Mouse (Mus musculus) kidney, embryonic 15.5 days (tissue): ENCODE results near the gene Pclo. TPM values are rescaled to one million over a fixed set of nuclear protein-coding genes. Genes with fewer than 3 reads are reported as not detected.
A peak's percentile ranks its signal among the peaks of the same experiment; 100 is the strongest.

ENCODE experiments used
- ATAC-seq: fragments of 200-750 bp; cut with Nextera tagmentation; replicated peaks from 2 replicates; pipeline ENCODE4 v1.8.0; 2017; ENCODE audit warnings: moderate TSS enrichment; ENCODE audit not compliant: low FRiP score
- H3K27ac ChIP-seq: fragments of 300-500 bp; sonication (generic); 2 replicates; pipeline ENCODE4 v1.5.1; 2015; ENCODE audit warnings: mild to moderate bottlenecking, inconsistent platforms
- H3K27me3 ChIP-seq: fragments of 300-500 bp; sonication (generic); 2 replicates; pipeline ENCODE4 v1.6.1; 2015; ENCODE audit warnings: inconsistent platforms
- H3K36me3 ChIP-seq: fragments of 300-500 bp; sonication (generic); 2 replicates; pipeline ENCODE4 v1.6.1; 2015; ENCODE audit warnings: inconsistent platforms
- H3K4me1 ChIP-seq: fragments of 300-500 bp; sonication (generic); 2 replicates; pipeline ENCODE4 v1.6.1; 2015; ENCODE audit warnings: inconsistent platforms
- H3K4me2 ChIP-seq: fragments of 300-500 bp; sonication (generic); 2 replicates; pipeline ENCODE4 v1.6.1; 2015; ENCODE audit warnings: moderate library complexity, mild to moderate bottlenecking, inconsistent platforms
- H3K4me3 ChIP-seq: fragments of 300-500 bp; sonication (generic); replicated peaks from 2 replicates; pipeline ENCODE4 v1.5.1; 2015; ENCODE audit warnings: mild to moderate bottlenecking, inconsistent platforms
- H3K9ac ChIP-seq: fragments of 300-500 bp; sonication (generic); 2 replicates; pipeline ENCODE4 v1.6.1; 2015; ENCODE audit warnings: mild to moderate bottlenecking, inconsistent platforms
- H3K9me3 ChIP-seq: fragments of 300-500 bp; sonication (generic); replicated peaks from 2 replicates; pipeline ENCODE4 v1.6.1; 2016; ENCODE audit warnings: inconsistent platforms
- WGBS: fragments of 180-500 bp; shearing (Covaris S2); methylation state at CpG from one replicate; pipeline ENCODE4 v1.1.7; 2015; ENCODE audit warnings: mixed read lengths; 5-methylcytosine and 5-hydroxymethylcytosine counted together
- polyA plus RNA-seq: library from polyadenylated mRNA; unstranded; fragments of >200 nt; fragmentation: Nextera tagmentation; extraction: Ambion mirVana; gene quantifications from 2 replicates; pipeline ENCODE4 v1.2.1, GENCODE M21; 2015

Gene Pclo
- polyA plus RNA-seq, 1 experiment from 2014 or later = 0.99 TPM

GRCm38 (mm10) chr5:14700900-14701299 is 186.2 kb downstream of the Pclo start:
- H3K4me3 ChIP-seq = no peak overlapping the region
- no peak overlapping the region for H3K4me2 ChIP-seq
- no peaks in the 10 kb centered on the region for H3K27me3 ChIP-seq
- H3K36me3 ChIP-seq = no peaks in the 10 kb centered on the region
- no peaks in the 10 kb centered on the region for H3K4me1 ChIP-seq
- H3K27ac ChIP-seq = no peak overlapping the region
- no peaks in the 10 kb centered on the region for H3K9me3 ChIP-seq
- ATAC-seq = no peak
- H3K9ac ChIP-seq = no peak overlapping the region

- no peaks in the 10 kb centered on the region for H3K27me3 ChIP-seq
- 22% methylated on average over 2 of the region's 2 CpGs for WGBS
- ATAC-seq = peak; percentile 85
These were observed 190.7 kb downstream of the Pclo start for GRCm38 (mm10) chr5:14705423-14705822.

GRCm38 (mm10) chr5:14707311-14707710 is 192.6 kb downstream of the Pclo start:
- no peak overlapping the region for H3K4me3 ChIP-seq
- 52% methylated on average over 4 of the region's 4 CpGs for WGBS
- no peak overlapping the region for H3K27ac ChIP-seq
- ATAC-seq = peak; percentile 71
- no peaks in the 10 kb centered on the region for H3K36me3 ChIP-seq
- no peaks in the 10 kb centered on the region for H3K27me3 ChIP-seq
- no peak overlapping the region for H3K4me2 ChIP-seq
- no peaks in the 10 kb centered on the region for H3K4me1 ChIP-seq
- H3K9me3 ChIP-seq = no peaks in the 10 kb centered on the region
- H3K9ac ChIP-seq = no peak overlapping the region

More at GRCm38 (mm10) chr5:14705423-14705822, 190.7 kb downstream of the Pclo start:
- Histone ChIP-seq H3K9me3 (no peaks in the 10 kb centered on the region), H3K27ac (no peak overlapping the region), H3K4me3 (no peak overlapping the region), H3K9ac (no peak overlapping the region), H3K36me3 (no peaks in the 10 kb centered on the region), H3K4me1 (no peaks in the 10 kb centered on the region), H3K4me2 (no peak overlapping the region)

- H3K27ac ChIP-seq = no peak overlapping the region
- no peaks in the 10 kb centered on the region for H3K36me3 ChIP-seq
- no peak overlapping the region for H3K4me3 ChIP-seq
- ATAC-seq = no peak
- 83% methylated on average over 3 of the region's 3 CpGs for WGBS
- H3K4me1 ChIP-seq = no peaks in the 10 kb centered on the region
- H3K9me3 ChIP-seq = no peaks in the 10 kb centered on the region
- H3K4me2 ChIP-seq = no peak overlapping the region
- H3K27me3 ChIP-seq = no peaks in the 10 kb centered on the region
- no peak overlapping the region for H3K9ac ChIP-seq
These were observed 208.9 kb downstream of the Pclo start for GRCm38 (mm10) chr5:14723576-14723975.

- H3K27me3 ChIP-seq = no peaks in the 10 kb centered on the region
These were observed 214.0 kb downstream of the Pclo start for GRCm38 (mm10) chr5:14728676-14729253.

GRCm38 (mm10) chr5:14750882-14751281 is 236.2 kb downstream of the Pclo start:
- no peaks in the 10 kb centered on the region for H3K27me3 ChIP-seq
- H3K4me3 ChIP-seq = no peak overlapping the region
- H3K27ac ChIP-seq = no peak overlapping the region
- no peaks in the 10 kb centered on the region for H3K36me3 ChIP-seq
- no peaks in the 10 kb centered on the region for H3K4me1 ChIP-seq
- H3K9me3 ChIP-seq = no peaks in the 10 kb centered on the region
- ATAC-seq = no peak
- H3K4me2 ChIP-seq = no peak overlapping the region
- H3K9ac ChIP-seq = no peak overlapping the region

More at GRCm38 (mm10) chr5:14728676-14729253, 214.0 kb downstream of the Pclo start:
- ATAC-seq = no peak
- H3K4me2 ChIP-seq = no peak overlapping the region
- no peaks in the 10 kb centered on the region for H3K9me3 ChIP-seq
- H3K4me1 ChIP-seq = no peaks in the 10 kb centered on the region
- no peaks in the 10 kb centered on the region for H3K36me3 ChIP-seq
- H3K4me3 ChIP-seq = no peak overlapping the region
- H3K9ac ChIP-seq = no peak overlapping the region
- no peak overlapping the region for H3K27ac ChIP-seq
- WGBS = 84% methylated on average over 3 of the region's 3 CpGs

- no peak for ATAC-seq
- Histone ChIP-seq H3K4me1 (no peaks in the 10 kb centered on the region), H3K4me2 (no peak overlapping the region), H3K9me3 (no peaks in the 10 kb centered on the region), H3K9ac (no peak overlapping the region), H3K4me3 (no peak overlapping the region), H3K36me3 (no peaks in the 10 kb centered on the region), H3K27me3 (no peaks in the 10 kb centered on the region), H3K27ac (no peak overlapping the region)
- WGBS = 85% methylated on average over 11 of the region's 11 CpGs
These were observed 252.0 kb downstream of the Pclo start for GRCm38 (mm10) chr5:14766686-14767085.

- H3K27me3 ChIP-seq = no peaks in the 10 kb centered on the region
- peak overlapping the region; percentile 32; the same call in 1 of the 2 replicates for H3K27ac ChIP-seq
- ATAC-seq = peak; percentile 89
- no peak overlapping the region for H3K9ac ChIP-seq
- H3K4me2 ChIP-seq = no peak overlapping the region
- H3K4me1 ChIP-seq = no peaks in the 10 kb centered on the region
- 51% methylated on average over 1 of the region's 1 CpGs for WGBS
- H3K9me3 ChIP-seq = no peaks in the 10 kb centered on the region
- no peaks in the 10 kb centered on the region for H3K36me3 ChIP-seq
- H3K4me3 ChIP-seq = no peak overlapping the region
These were observed 267.8 kb downstream of the Pclo start for GRCm38 (mm10) chr5:14782362-14783082.

GRCm38 (mm10) chr5:14793891-14794290 is 279.2 kb downstream of the Pclo start:
- no peaks in the 10 kb centered on the region for H3K4me1 ChIP-seq
- no peak overlapping the region for H3K9ac ChIP-seq
- WGBS = 85% methylated on average over 9 of the region's 9 CpGs
- ATAC-seq = no peak
- no peak overlapping the region for H3K27ac ChIP-seq
- H3K9me3 ChIP-seq = no peaks in the 10 kb centered on the region
- H3K4me2 ChIP-seq = no peak overlapping the region
- H3K27me3 ChIP-seq = no peaks in the 10 kb centered on the region
- H3K4me3 ChIP-seq = no peak overlapping the region
- H3K36me3 ChIP-seq = no peaks in the 10 kb centered on the region

GRCm38 (mm10) chr5:14807136-14807535 is 292.4 kb downstream of the Pclo start:
- no peak overlapping the region for H3K9ac ChIP-seq
- H3K36me3 ChIP-seq = no peaks in the 10 kb centered on the region
- H3K27me3 ChIP-seq = no peaks in the 10 kb centered on the region
- no peaks in the 10 kb centered on the region for H3K4me1 ChIP-seq
- H3K9me3 ChIP-seq = no peaks in the 10 kb centered on the region
- H3K4me2 ChIP-seq = no peak overlapping the region
- peak; percentile 88; the same call in 1 of the 2 replicates for ATAC-seq
- H3K4me3 ChIP-seq = no peak overlapping the region
- WGBS = 5% methylated on average over 6 of the region's 6 CpGs
- H3K27ac ChIP-seq = no peak overlapping the region

GRCm38 (mm10) chr5:14833165-14833860 is 318.6 kb downstream of the Pclo start:
- no peaks in the 10 kb centered on the region for H3K9me3 ChIP-seq
- no peaks in the 10 kb centered on the region for H3K4me1 ChIP-seq
- ATAC-seq = no peak
- H3K9ac ChIP-seq = no peak overlapping the region
- no peak overlapping the region for H3K27ac ChIP-seq
- H3K4me3 ChIP-seq = no peak overlapping the region
- H3K27me3 ChIP-seq = no peaks in the 10 kb centered on the region
- H3K4me2 ChIP-seq = no peak overlapping the region
- 90% methylated on average over 3 of the region's 3 CpGs for WGBS
- no peaks in the 10 kb centered on the region for H3K36me3 ChIP-seq

GRCm38 (mm10) chr5:14834155-14834991 is 319.7 kb downstream of the Pclo start:
- no peaks in the 10 kb centered on the region for H3K9me3 ChIP-seq
- WGBS = 65% methylated on average over 4 of the region's 4 CpGs
- no peaks in the 10 kb centered on the region for H3K4me1 ChIP-seq
- no peak overlapping the region for H3K9ac ChIP-seq
- no peak overlapping the region for H3K4me2 ChIP-seq
- H3K27ac ChIP-seq = no peak overlapping the region
- no peak overlapping the region for H3K4me3 ChIP-seq
- no peaks in the 10 kb centered on the region for H3K27me3 ChIP-seq
- H3K36me3 ChIP-seq = no peaks in the 10 kb centered on the region
- no peak for ATAC-seq
